Mouse (Mus musculus) frontal cortex, postnatal 25 days (tissue): ENCODE measurements at regions not wholly inside any gene's neighbourhood (a gene's known extent, or its start where the extent isn't known, plus 50 kb on each side); places are given as distances from the start of the nearest gene placed in this dataset.

Source experiments
- DNase-seq, 2 experiments: peaks; one replicate each; pipeline ENCODE4 v3.0.0; 2022; ENCODE audit warnings: low spot score in 2 of 2

- no peak for DNase-seq
Measured at GRCm38 (mm10) chr14:58678781-58679180, 463.9 kb downstream of the 1700129C05Rik start.

- DNase-seq: no peak
Measured at GRCm38 (mm10) chr14:58678126-58678656, 464.5 kb downstream of the 1700129C05Rik start.

GRCm38 (mm10) chr14:58675146-58675545, 467.5 kb downstream of the 1700129C05Rik start:
- DNase-seq: no peak

GRCm38 (mm10) chr14:58663946-58664345, 478.7 kb downstream of the 1700129C05Rik start:
- DNase-seq: no peak

GRCm38 (mm10) chr14:58662601-58663000, 480.1 kb downstream of the 1700129C05Rik start:
- no peak for DNase-seq

GRCm38 (mm10) chr14:58661416-58661815, 481.3 kb downstream of the 1700129C05Rik start:
- DNase-seq: no peak

- DNase-seq: no peak
Measured at GRCm38 (mm10) chr14:58657263-58657662, 485.4 kb downstream of the 1700129C05Rik start.

- DNase-seq: no peak
Measured at GRCm38 (mm10) chr14:58656935-58657238, 485.8 kb downstream of the 1700129C05Rik start.

- DNase-seq: no peak
Measured at GRCm38 (mm10) chr14:58656212-58656934, 486.3 kb downstream of the 1700129C05Rik start.

GRCm38 (mm10) chr14:58653026-58653425, 489.7 kb downstream of the 1700129C05Rik start:
- no peak for DNase-seq

- no peak for DNase-seq
Measured at GRCm38 (mm10) chr14:58652004-58652403, 490.7 kb downstream of the 1700129C05Rik start.

GRCm38 (mm10) chr14:58651210-58651609, 491.5 kb downstream of the 1700129C05Rik start:
- no peak for DNase-seq

GRCm38 (mm10) chr14:58638337-58638696, 504.4 kb downstream of the 1700129C05Rik start:
- no peak for DNase-seq

GRCm38 (mm10) chr14:58637405-58638336, 505.0 kb downstream of the 1700129C05Rik start:
- no peak for DNase-seq

GRCm38 (mm10) chr14:58631221-58631620, 511.5 kb downstream of the 1700129C05Rik start:
- no peak for DNase-seq

- DNase-seq: no peak
Measured at GRCm38 (mm10) chr14:58628266-58628665, 514.4 kb downstream of the 1700129C05Rik start.

GRCm38 (mm10) chr14:58626506-58627256, 516.0 kb downstream of the 1700129C05Rik start:
- no peak for DNase-seq

- no peak for DNase-seq
Measured at GRCm38 (mm10) chr14:58620186-58620585, 522.5 kb downstream of the 1700129C05Rik start.

- DNase-seq: no peak
Measured at GRCm38 (mm10) chr14:58617656-58618055, 525.0 kb downstream of the 1700129C05Rik start.

- DNase-seq: no peak
Measured at GRCm38 (mm10) chr14:58608216-58608615, 534.5 kb downstream of the 1700129C05Rik start.

- no peak for DNase-seq
Measured at GRCm38 (mm10) chr14:58607734-58608133, 535.0 kb downstream of the 1700129C05Rik start.

GRCm38 (mm10) chr14:58605529-58605928, 535.2 kb downstream of the Fgf9 start:
- no peak for DNase-seq
